Mouse (Mus musculus): ENCODE data around the gene Man1a. TPM values are rescaled to one million over a fixed set of nuclear protein-coding genes. Genes with fewer than 3 reads are reported as not detected.

Man1a gene
- polyA plus RNA-seq, 1 experiment, result 31.8 TPM

GRCm38 (mm10) chr10:53859224-53859623 is 217.2 kb downstream of the Man1a start:
- no peaks in the 10 kb centered on the region for H3K4me1 ChIP-seq (ENCODE audit: control insufficient read depth, insufficient read depth, low read length)
- no peak overlapping the region for H3K4me3 ChIP-seq (ENCODE audit: insufficient read depth, low read length)
- TF ChIP-seq POLR2A (IDR thresholded peaks at IDR 0.05; ENCODE audit: low read depth, low read length), result no peak
- no peak overlapping the region for H3K27ac ChIP-seq (ENCODE audit: insufficient read depth, low read length)

Measured in embryonic fibroblast, embryonic 13.5 days (primary cell).